In genomic region chr19:23006517-23007273, GRCm38 (mm10) we compare ENCODE assay signal across 8 mouse cellular contexts.
DNase-seq lines count a peak whose midpoint lies in the region; ATAC-seq lines count a peak whose summit lies in the region.

No protein-coding gene starts in this region.

- DNase-seq in CD4-positive, CD25-positive, alpha-beta regulatory T cell, adult 2 months (ENCODE audit: low read depth, low spot score) = peak; percentile 52
- peak; percentile 25 for DNase-seq in ovary, postnatal 14 days (ENCODE audit: low spot score)
- no peak for DNase-seq in ovary, postnatal 10 days (ENCODE audit: low spot score)
- DNase-seq in c-Kit-positive CD71-positive TER-119-negative erythroid progenitor cells, embryonic 14.5 days (ENCODE audit: low read depth) = peak; percentile 4
- DNase-seq in gastrocnemius, adult 8-10 months (ENCODE audit: low spot score in 2 of 2) = peak; percentile 26 to 57
- DNase-seq in large intestine, adult 2 months (ENCODE audit: low read depth, low spot score) = peak; percentile 21
- DNase-seq in testis, postnatal 10 days (ENCODE audit: low spot score) = peak; percentile 75

- no peak for ATAC-seq in CD4-positive, CD25-positive, alpha-beta regulatory T cell, adult 4 months

- 56% methylated on average over 11 of the region's 11 CpGs for WGBS in large intestine, adult 2 months
